ENCODE assay signal across 34 mouse cellular contexts in the genomic region with DNA sequence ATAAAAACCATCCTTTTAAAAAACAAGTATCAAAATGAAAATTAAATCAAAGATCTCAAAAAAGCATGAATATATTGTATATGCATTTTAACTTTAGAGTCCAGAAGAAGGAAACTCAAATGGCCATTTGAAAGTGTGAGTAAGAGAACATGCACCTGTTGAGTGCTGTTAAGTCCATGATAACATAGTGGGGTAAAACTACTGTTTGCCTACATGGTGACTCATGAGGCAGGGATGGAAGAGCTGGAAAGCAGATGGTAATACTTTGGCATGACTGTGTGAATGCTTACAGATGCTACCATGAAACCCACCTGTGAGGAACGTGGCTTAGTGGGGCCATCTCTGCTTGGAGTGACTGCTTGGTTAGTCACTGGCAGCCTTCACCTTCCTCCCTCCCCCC. TPM values are rescaled to one million over a fixed set of nuclear protein-coding genes. Genes with fewer than 3 reads are reported as not detected.
"Had no signal": no experiment of that assay in that cellular context is flagged by ENCODE, and none has a peak within 500 bp of the region (broad histone marks: within the 10 kb centered on the region; RNA-seq: fewer than 3 reads in every experiment).

No protein-coding gene starts in this region.

- H3K36me3 ChIP-seq: heart, embryonic 13.5 days; heart, embryonic 15.5 days; hindbrain, embryonic 12.5 days; intestine, embryonic 15.5 days; limb, embryonic 12.5 days had no signal

- H3K9me3 ChIP-seq: heart, embryonic 13.5 days; heart, embryonic 15.5 days; hindbrain, embryonic 10.5 days; hindbrain, embryonic 12.5 days; intestine, embryonic 15.5 days; kidney, embryonic 15.5 days; limb, embryonic 10.5 days; limb, embryonic 12.5 days had no signal

- ATAC-seq: hindbrain, embryonic 16.5 days; inflammation-experienced regulatory T-cells, adult 6 months; intestine, embryonic 15.5 days; intestine, postnatal 0 days had no signal

- H3K27ac ChIP-seq: heart, adult 2 months; heart, embryonic 13.5 days; heart, embryonic 15.5 days; hindbrain, embryonic 10.5 days; hindbrain, embryonic 12.5 days; hindbrain, embryonic 14.5 days; kidney, embryonic 15.5 days; kidney, postnatal 0 days; layer of hippocampus, adult 2 months; left cerebral cortex, adult 2 months; limb, embryonic 10.5 days; limb, embryonic 12.5 days had no signal

- H3K4me3 ChIP-seq: heart, adult 2 months; heart, embryonic 13.5 days; heart, embryonic 15.5 days; hindbrain, embryonic 10.5 days; hindbrain, embryonic 12.5 days; intestine, embryonic 15.5 days; kidney, embryonic 15.5 days; layer of hippocampus, adult 2 months; left cerebral cortex, adult 2 months; limb, embryonic 10.5 days; limb, embryonic 12.5 days had no signal

- H3K9ac ChIP-seq: heart, embryonic 13.5 days; heart, embryonic 15.5 days; hindbrain, embryonic 12.5 days; hindbrain, embryonic 14.5 days; intestine, embryonic 15.5 days; kidney, embryonic 15.5 days; limb, embryonic 12.5 days had no signal

- H3K27me3 ChIP-seq: heart, embryonic 13.5 days; heart, embryonic 15.5 days; hindbrain, embryonic 12.5 days; intestine, embryonic 15.5 days; kidney, embryonic 15.5 days; limb, embryonic 12.5 days had no signal

- H3K4me1 ChIP-seq: heart, embryonic 15.5 days; hindbrain, embryonic 10.5 days; hindbrain, embryonic 12.5 days; intestine, embryonic 15.5 days; kidney, embryonic 15.5 days; limb, embryonic 10.5 days; limb, embryonic 12.5 days had no signal

- DNase-seq: gastrocnemius, postnatal 14 days; gastrocnemius, postnatal 36 days; heart, adult 11 months; heart, adult 2 months; heart, postnatal 4 days; kidney, adult 2 months; kidney, adult 9 months; kidney, postnatal 14 days; kidney, postnatal 4 days; liver had no signal

- H3K4me2 ChIP-seq: heart, embryonic 11.5 days; heart, embryonic 13.5 days; heart, embryonic 15.5 days; hindbrain, embryonic 12.5 days; hindbrain, embryonic 14.5 days; intestine, embryonic 15.5 days; kidney, embryonic 15.5 days; limb, embryonic 12.5 days; liver, embryonic 11.5 days had no signal

RNA-seq across cellular contexts. Expression of a gene that starts 57.1 kb away (rescaled TPM):
- total RNA-seq: gastrocnemius, adult 18-20 months; gastrocnemius, adult 8-10 months; gastrocnemius, postnatal 14 days; gastrocnemius, postnatal 36 days; heart, adult 2 months; heart, postnatal 25 days; heart, postnatal 4 days; layer of hippocampus, postnatal 10 days; layer of hippocampus, postnatal 25 days; left cerebral cortex, adult 2 months; left cerebral cortex, postnatal 14 days; left cerebral cortex, postnatal 36 days had no signal
- polyA plus RNA-seq: heart, adult 2 months; kidney, adult 2 months had no signal
